Comparison of ENCODE assay signal across 22 mouse cellular contexts in the genomic region with DNA sequence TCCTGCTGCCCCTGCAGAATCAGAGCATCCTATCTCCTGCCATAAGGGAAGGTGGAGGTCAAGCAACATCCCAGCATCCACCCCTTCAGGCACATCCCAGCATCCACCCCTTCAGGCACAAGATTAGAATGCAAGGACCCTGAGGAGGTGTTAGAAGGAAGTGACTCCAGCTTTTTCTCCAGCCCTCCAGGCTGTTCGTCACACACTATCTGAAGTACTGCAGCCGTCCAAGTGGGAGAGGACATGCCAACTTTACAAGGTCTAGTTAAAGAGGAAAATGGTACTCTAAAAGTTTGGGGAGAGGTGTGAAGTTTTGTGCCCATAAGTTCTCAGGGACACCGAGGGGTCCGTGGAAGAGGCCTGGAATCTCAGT.
A peak's percentile ranks its signal among the peaks of the same experiment; 100 is the strongest.
DNase-seq lines count a peak whose midpoint lies in the region; TF ChIP-seq lines count a peak whose summit lies in the region.
"Had no signal": no experiment of that assay in that cellular context is flagged by ENCODE, and none has a peak within 500 bp of the region (broad histone marks: within the 10 kb centered on the region; RNA-seq: fewer than 3 reads in every experiment).

No protein-coding gene starts in this region.

- WGBS in kidney, adult 2 months, result 79% methylated on average over 4 of the region's 4 CpGs
- WGBS in limb, embryonic 10.5 days, result 74% methylated on average over 4 of the region's 4 CpGs

- TF ChIP-seq CTCF in kidney, adult 2 months (conservative IDR thresholded peaks at IDR 0.05; ENCODE audit: insufficient read depth, insufficient read length, low read depth, low read length), result no peak
- TF ChIP-seq CTCF in testis, adult 2 months (IDR thresholded peaks at IDR 0.05; ENCODE audit: control insufficient read depth, insufficient read depth, insufficient replicate concordance, low read depth, low read length), result no peak

- H3K27me3 ChIP-seq in kidney, adult 2 months (replicated peaks; ENCODE audit: control insufficient read depth, insufficient read depth, low read length), result no peaks in the 10 kb centered on the region
- no peaks in the 10 kb centered on the region for H3K27me3 ChIP-seq in testis, adult 2 months (ENCODE audit: control insufficient read depth, insufficient read depth, low read length)
- no peaks in the 10 kb centered on the region for H3K27me3 ChIP-seq in limb, embryonic 10.5 days (ENCODE audit: low read depth, poor library complexity, severe bottlenecking)
- H3K27me3 ChIP-seq: forebrain, embryonic 12.5 days; intestine, embryonic 15.5 days; limb, embryonic 15.5 days; neural tube, embryonic 15.5 days had no signal

- H3K36me3 ChIP-seq in kidney, adult 2 months (ENCODE audit: control insufficient read depth, insufficient read depth, low read length), result no peaks in the 10 kb centered on the region
- no peaks in the 10 kb centered on the region for H3K36me3 ChIP-seq in testis, adult 2 months (ENCODE audit: control insufficient read depth, insufficient read depth, low read length)
- H3K36me3 ChIP-seq in limb, embryonic 10.5 days, result no peaks in the 10 kb centered on the region
- H3K36me3 ChIP-seq: forebrain, embryonic 12.5 days; hindbrain, embryonic 10.5 days; intestine, embryonic 15.5 days; limb, embryonic 15.5 days; neural tube, embryonic 15.5 days had no signal

- H3K9me3 ChIP-seq in limb, embryonic 10.5 days (replicated peaks), result no peaks in the 10 kb centered on the region
- H3K9me3 ChIP-seq: forebrain, embryonic 12.5 days; hindbrain, embryonic 10.5 days; intestine, embryonic 15.5 days; limb, embryonic 15.5 days; neural tube, embryonic 15.5 days had no signal

- no peak overlapping the region for H3K4me3 ChIP-seq in kidney, adult 2 months (ENCODE audit: insufficient read depth, low read depth, low read length)
- no peak overlapping the region for H3K4me3 ChIP-seq in testis, adult 2 months (ENCODE audit: control insufficient read depth, low read depth, low read length)
- no peak overlapping the region for H3K4me3 ChIP-seq in limb, embryonic 10.5 days
- H3K4me3 ChIP-seq: erythroblast, embryonic 14.5 days; forebrain, embryonic 12.5 days; hindbrain, embryonic 10.5 days; intestine, embryonic 15.5 days; limb, embryonic 15.5 days; neural tube, embryonic 15.5 days had no signal

- no peak for TF ChIP-seq POLR2A in kidney, adult 2 months (IDR thresholded peaks at IDR 0.05; ENCODE audit: low read depth, low read length)
- TF ChIP-seq POLR2A in testis, adult 2 months (IDR thresholded peaks at IDR 0.05; ENCODE audit: control insufficient read depth, low read depth, low read length), result no peak

- DNase-seq in heart, adult 18-20 months, result peak; percentile 29 to 49
- DNase-seq in heart, postnatal 4 days, result no peak
- DNase-seq in kidney, adult 2 months, result no peak
- no peak for DNase-seq in kidney, postnatal 10 days
- no peak for DNase-seq in testis, postnatal 14 days (ENCODE audit: low spot score)
- no peak for DNase-seq in limb, embryonic 10.5 days (ENCODE audit: low spot score)
- DNase-seq in layer of hippocampus, adult 9-10 months (ENCODE audit: low spot score), result no peak
- DNase-seq: adrenal gland, adult 8-10 months; kidney, adult 9 months; kidney, postnatal 25 days; lung, postnatal 4 days; right cerebral cortex, postnatal 14 days; thymus, postnatal 14 days had no signal

- H3K27ac ChIP-seq in kidney, adult 2 months (ENCODE audit: insufficient read depth, low read depth, low read length), result 0 out of 2 replicates have a peak overlapping the region, but pooled peaks have one; percentile 12
- peak overlapping the region; percentile 39 for H3K27ac ChIP-seq in testis, adult 2 months (ENCODE audit: control insufficient read depth, insufficient read depth, low read depth, low read length)
- 0 out of 2 replicates have a peak overlapping the region, but pooled peaks have one; percentile 25 for H3K27ac ChIP-seq in limb, embryonic 10.5 days
- H3K27ac ChIP-seq: forebrain, embryonic 12.5 days; hindbrain, embryonic 10.5 days; intestine, embryonic 15.5 days; limb, embryonic 15.5 days; liver, embryonic 14.5 days; stomach, postnatal 0 days had no signal

- H3K4me1 ChIP-seq in kidney, adult 2 months (ENCODE audit: control insufficient read depth, insufficient read depth, low read length), result peaks cover 5% of the 10 kb centered on the region; the same call in 1 of the 2 replicates
- peaks cover 4% of the 10 kb centered on the region for H3K4me1 ChIP-seq in testis, adult 2 months (ENCODE audit: control insufficient read depth, insufficient read depth, low read length)
- peaks cover 39% of the 10 kb centered on the region for H3K4me1 ChIP-seq in limb, embryonic 10.5 days

Comparison
In these comparisons a context has a peak if more than half of its experiments do, and no peak if none do; other contexts are left out.
1. DNase-seq: peak in heart, adult 18-20 months (2 of 2); none in heart, postnatal 4 days (single experiment), kidney, adult 2 months (single experiment), kidney, postnatal 10 days (single experiment), testis, postnatal 14 days (single experiment), limb, embryonic 10.5 days (single experiment) and layer of hippocampus, adult 9-10 months (single experiment).
2. Peak in every context shown above with its lines, with median percentiles within 50 percentile points of each other: H3K27ac ChIP-seq.